24 mouse cellular contexts compared by ENCODE assay signal in the genomic region with DNA sequence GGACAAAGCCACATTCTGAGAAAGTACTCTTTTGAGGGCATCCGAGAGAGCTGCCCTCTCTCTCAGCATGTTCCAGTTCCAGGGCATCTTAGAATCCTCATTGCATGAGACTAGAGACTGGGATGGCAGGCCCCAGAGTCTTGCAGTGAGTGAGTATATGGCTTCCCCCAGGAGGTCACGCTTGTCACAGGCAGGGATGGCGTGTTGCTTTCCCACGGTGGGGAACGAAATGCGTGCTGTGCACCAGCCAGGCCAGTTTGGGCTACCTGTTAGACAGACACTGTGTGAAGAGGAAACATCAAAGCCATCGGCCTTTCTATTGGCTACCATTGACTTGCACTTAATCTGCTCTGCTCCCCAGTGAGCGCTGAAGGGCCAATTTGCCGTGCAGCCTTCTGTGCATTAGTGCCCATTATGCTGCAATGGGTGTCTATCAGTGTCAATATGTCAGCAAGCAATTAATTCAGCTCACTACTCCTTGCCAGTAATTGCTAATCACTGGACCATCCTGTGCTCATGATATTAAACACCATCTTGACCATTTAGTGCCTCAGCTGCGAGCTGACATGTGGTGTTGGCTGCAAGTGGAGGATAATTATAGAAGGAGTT.
DNase-seq lines count a peak whose midpoint lies in the region; ATAC-seq lines count a peak whose summit lies in the region.
"Had no signal": no experiment of that assay in that cellular context is flagged by ENCODE, and none has a peak within 500 bp of the region (broad histone marks: within the 10 kb centered on the region; RNA-seq: fewer than 3 reads in every experiment).

No protein-coding gene starts in this region.

- no peak overlapping the region for H3K4me3 ChIP-seq in forebrain, embryonic 13.5 days
- H3K4me3 ChIP-seq in forebrain, embryonic 16.5 days (replicated peaks; ENCODE audit: low read length), result no peak overlapping the region
- H3K4me3 ChIP-seq in neural tube, embryonic 11.5 days (ENCODE audit: low read depth, low read length), result no peak overlapping the region
- H3K4me3 ChIP-seq in midbrain, embryonic 16.5 days (ENCODE audit: low read depth, low read length), result no peak overlapping the region
- H3K4me3 ChIP-seq: layer of hippocampus, adult 2 months; left cerebral cortex, adult 2 months; megakaryocyte, embryonic 14.5 days; myocyte had no signal

- peaks cover 13% of the 10 kb centered on the region for H3K4me1 ChIP-seq in forebrain, embryonic 13.5 days
- H3K4me1 ChIP-seq in forebrain, embryonic 16.5 days (replicated peaks; ENCODE audit: control insufficient read depth, insufficient read depth, low read length), result peaks cover 5% of the 10 kb centered on the region
- H3K4me1 ChIP-seq in neural tube, embryonic 11.5 days (ENCODE audit: control insufficient read depth, insufficient read depth, low read length), result no peaks in the 10 kb centered on the region
- no peaks in the 10 kb centered on the region for H3K4me1 ChIP-seq in midbrain, embryonic 16.5 days (ENCODE audit: control insufficient read depth, insufficient read depth, low read length)
- H3K4me1 ChIP-seq: megakaryocyte, embryonic 14.5 days had no signal

- no peak for DNase-seq in neural tube, embryonic 11.5 days (ENCODE audit: low spot score)
- no peak for DNase-seq in neural tube, embryonic 10.5 days (ENCODE audit: extremely low spot score, low spot score)
- no peak for DNase-seq in heart, adult 11 months
- DNase-seq in left cerebral cortex, adult 9 months (ENCODE audit: low spot score in 2 of 2), result no peak
- DNase-seq: adrenal gland, postnatal 25 days; B cell, adult 2 months; cerebellum, adult 11-12 months; cerebellum, postnatal 25 days; gastrocnemius, postnatal 10 days; heart, adult 18-20 months; heart, postnatal 36 days; kidney, adult 8-10 months; kidney, postnatal 14 days; lung, adult 18-20 months; right cerebral cortex, postnatal 14 days; thymus, postnatal 4 days had no signal

- WGBS in forebrain, embryonic 13.5 days, result 21% methylated on average over 10 of the region's 10 CpGs
- 27% methylated on average over 10 of the region's 10 CpGs for WGBS in forebrain, embryonic 16.5 days
- WGBS in neural tube, embryonic 11.5 days, result 77% methylated on average over 10 of the region's 10 CpGs
- WGBS in midbrain, embryonic 16.5 days, result 38% methylated on average over 10 of the region's 10 CpGs

- H3K36me3 ChIP-seq in forebrain, embryonic 13.5 days (ENCODE audit: poor library complexity, severe bottlenecking), result no peaks in the 10 kb centered on the region
- no peaks in the 10 kb centered on the region for H3K36me3 ChIP-seq in forebrain, embryonic 16.5 days (ENCODE audit: control insufficient read depth, insufficient read depth)
- no peaks in the 10 kb centered on the region for H3K36me3 ChIP-seq in neural tube, embryonic 11.5 days (ENCODE audit: control insufficient read depth, insufficient read depth, low read length)
- H3K36me3 ChIP-seq in midbrain, embryonic 16.5 days (ENCODE audit: control insufficient read depth, insufficient read depth, low read length), result no peaks in the 10 kb centered on the region

- H3K4me2 ChIP-seq in forebrain, embryonic 13.5 days, result no peak overlapping the region
- no peak overlapping the region for H3K4me2 ChIP-seq in forebrain, embryonic 16.5 days (ENCODE audit: low read length)
- no peak overlapping the region for H3K4me2 ChIP-seq in neural tube, embryonic 11.5 days (ENCODE audit: low read depth)
- no peak overlapping the region for H3K4me2 ChIP-seq in midbrain, embryonic 16.5 days (ENCODE audit: low read length)
- H3K4me2 ChIP-seq: liver, embryonic 11.5 days had no signal

- H3K27ac ChIP-seq in forebrain, embryonic 13.5 days, result no peak overlapping the region
- H3K27ac ChIP-seq in forebrain, embryonic 16.5 days (ENCODE audit: low read length), result no peak overlapping the region
- no peak overlapping the region for H3K27ac ChIP-seq in neural tube, embryonic 11.5 days (ENCODE audit: low read depth, low read length)
- H3K27ac ChIP-seq in midbrain, embryonic 16.5 days (ENCODE audit: low read length), result no peak overlapping the region
- H3K27ac ChIP-seq: layer of hippocampus, adult 2 months; left cerebral cortex, adult 2 months had no signal

- no peaks in the 10 kb centered on the region for H3K9me3 ChIP-seq in forebrain, embryonic 13.5 days (replicated peaks)
- no peaks in the 10 kb centered on the region for H3K9me3 ChIP-seq in forebrain, embryonic 16.5 days (ENCODE audit: control insufficient read depth, low read length)
- H3K9me3 ChIP-seq in neural tube, embryonic 11.5 days (ENCODE audit: control insufficient read depth, low read length), result no peaks in the 10 kb centered on the region
- H3K9me3 ChIP-seq in midbrain, embryonic 16.5 days (replicated peaks; ENCODE audit: control insufficient read depth, low read length, poor library complexity, severe bottlenecking), result no peaks in the 10 kb centered on the region
- H3K9me3 ChIP-seq: megakaryocyte, embryonic 14.5 days had no signal

- peak overlapping the region; percentile 26; the same call in 1 of the 2 replicates for H3K9ac ChIP-seq in forebrain, embryonic 13.5 days
- no peak overlapping the region for H3K9ac ChIP-seq in forebrain, embryonic 16.5 days (replicated peaks; ENCODE audit: low read depth, low read length)
- no peak overlapping the region for H3K9ac ChIP-seq in neural tube, embryonic 11.5 days (ENCODE audit: low read length)
- no peak overlapping the region for H3K9ac ChIP-seq in midbrain, embryonic 16.5 days (ENCODE audit: low read depth, low read length)

- ATAC-seq in forebrain, embryonic 13.5 days, result peak; percentile 48; the same call in 1 of the 2 replicates
- no peak for ATAC-seq in forebrain, embryonic 16.5 days
- 0 out of 2 replicates have a peak, but pooled peaks have one; percentile 31 for ATAC-seq in neural tube, embryonic 11.5 days (ENCODE audit: insufficient read depth, low FRiP score, low TSS enrichment)
- ATAC-seq in midbrain, embryonic 16.5 days, result peak; percentile 42; the same call in 1 of the 2 replicates

- 0 out of 2 replicates have a peak, but pooled peaks cover 4% of the 10 kb centered on the region for H3K27me3 ChIP-seq in forebrain, embryonic 13.5 days
- H3K27me3 ChIP-seq in forebrain, embryonic 16.5 days (replicated peaks; ENCODE audit: control insufficient read depth, insufficient read depth, low read length), result no peaks in the 10 kb centered on the region
- no peaks in the 10 kb centered on the region for H3K27me3 ChIP-seq in neural tube, embryonic 11.5 days (ENCODE audit: control insufficient read depth, insufficient read depth, low read length)
- no peaks in the 10 kb centered on the region for H3K27me3 ChIP-seq in midbrain, embryonic 16.5 days (ENCODE audit: control insufficient read depth, insufficient read depth, low read depth, low read length)
